Mouse (Mus musculus): Measurements from ENCODE around the gene Ccnt2. TPM values are rescaled to one million over a fixed set of nuclear protein-coding genes. Genes with fewer than 3 reads are reported as not detected.

The Ccnt2 gene
- polyA plus RNA-seq, 1 experiment from 2014 or later: 104 TPM

DNA sequence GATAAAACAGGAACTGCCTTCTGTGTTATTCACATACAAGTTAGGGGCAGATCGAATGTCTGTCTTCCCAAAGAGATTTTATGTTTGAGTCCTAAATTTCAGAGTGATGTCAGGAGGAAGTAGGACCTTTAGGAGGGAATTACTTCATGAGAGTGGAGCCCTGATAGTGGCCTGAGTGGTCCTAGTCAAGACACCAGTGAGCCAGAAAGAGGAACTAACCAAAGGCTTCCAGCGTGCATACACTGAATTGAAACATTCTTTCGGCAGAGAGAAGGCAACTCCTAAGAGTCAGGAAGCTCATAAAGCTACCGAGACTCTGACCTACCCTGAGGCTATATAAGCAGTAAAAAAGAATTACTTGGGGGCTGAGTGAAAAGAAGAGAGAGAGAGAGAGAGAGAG is 62.7 kb downstream of the Ccnt2 start:
- 74% methylated on average over 4 of the region's 4 CpGs for WGBS
- ATAC-seq (ENCODE audit: low FRiP score, low TSS enrichment): no peak
- no peak overlapping the region for H3K9ac ChIP-seq (replicated peaks; ENCODE audit: low read length)
- no peaks in the 10 kb centered on the region for H3K9me3 ChIP-seq (ENCODE audit: control insufficient read depth, low read length)
- H3K27ac ChIP-seq (replicated peaks; ENCODE audit: low read depth, low read length): no peak overlapping the region
- H3K36me3 ChIP-seq (ENCODE audit: control insufficient read depth, insufficient read depth, low read length): no peaks in the 10 kb centered on the region
- H3K4me2 ChIP-seq (ENCODE audit: low read length): no peak overlapping the region
- H3K4me1 ChIP-seq (ENCODE audit: control insufficient read depth, insufficient read depth, low read length): no peaks in the 10 kb centered on the region
- no peak overlapping the region for H3K4me3 ChIP-seq (replicated peaks; ENCODE audit: low read depth, low read length)
- no peaks in the 10 kb centered on the region for H3K27me3 ChIP-seq (ENCODE audit: control insufficient read depth, insufficient read depth, low read length)
- DNase-seq: no peak

- WGBS: 72% methylated on average over 1 of the region's 1 CpGs
Observed at GRCm38 (mm10) chr1:127838602-127839001, 64.6 kb downstream of the Ccnt2 start.

GRCm38 (mm10) chr1:127845472-127845871 is 71.5 kb downstream of the Ccnt2 start:
- H3K4me3 ChIP-seq (replicated peaks; ENCODE audit: low read depth, low read length): no peak overlapping the region
- ATAC-seq (ENCODE audit: low FRiP score, low TSS enrichment): no peak
- WGBS: 83% methylated on average over 5 of the region's 5 CpGs
- DNase-seq: no peak
- H3K4me2 ChIP-seq (ENCODE audit: low read length): no peak overlapping the region
- no peaks in the 10 kb centered on the region for H3K4me1 ChIP-seq (ENCODE audit: control insufficient read depth, insufficient read depth, low read length)
- no peak overlapping the region for H3K9ac ChIP-seq (replicated peaks; ENCODE audit: low read length)
- H3K36me3 ChIP-seq (ENCODE audit: control insufficient read depth, insufficient read depth, low read length): no peaks in the 10 kb centered on the region
- H3K27me3 ChIP-seq (ENCODE audit: control insufficient read depth, insufficient read depth, low read length): no peaks in the 10 kb centered on the region
- no peak overlapping the region for H3K27ac ChIP-seq (replicated peaks; ENCODE audit: low read depth, low read length)
- no peaks in the 10 kb centered on the region for H3K9me3 ChIP-seq (ENCODE audit: control insufficient read depth, low read length)

More at GRCm38 (mm10) chr1:127838602-127839001, 64.6 kb downstream of the Ccnt2 start:
- ATAC-seq (ENCODE audit: low FRiP score, low TSS enrichment): no peak
- H3K4me3 ChIP-seq (replicated peaks; ENCODE audit: low read depth, low read length): no peak overlapping the region
- H3K27me3 ChIP-seq (ENCODE audit: control insufficient read depth, insufficient read depth, low read length): no peaks in the 10 kb centered on the region
- no peaks in the 10 kb centered on the region for H3K4me1 ChIP-seq (ENCODE audit: control insufficient read depth, insufficient read depth, low read length)
- no peaks in the 10 kb centered on the region for H3K9me3 ChIP-seq (ENCODE audit: control insufficient read depth, low read length)
- no peaks in the 10 kb centered on the region for H3K36me3 ChIP-seq (ENCODE audit: control insufficient read depth, insufficient read depth, low read length)
- H3K9ac ChIP-seq (replicated peaks; ENCODE audit: low read length): no peak overlapping the region
- no peak overlapping the region for H3K27ac ChIP-seq (replicated peaks; ENCODE audit: low read depth, low read length)
- H3K4me2 ChIP-seq (ENCODE audit: low read length): no peak overlapping the region
- DNase-seq: no peak

DNA sequence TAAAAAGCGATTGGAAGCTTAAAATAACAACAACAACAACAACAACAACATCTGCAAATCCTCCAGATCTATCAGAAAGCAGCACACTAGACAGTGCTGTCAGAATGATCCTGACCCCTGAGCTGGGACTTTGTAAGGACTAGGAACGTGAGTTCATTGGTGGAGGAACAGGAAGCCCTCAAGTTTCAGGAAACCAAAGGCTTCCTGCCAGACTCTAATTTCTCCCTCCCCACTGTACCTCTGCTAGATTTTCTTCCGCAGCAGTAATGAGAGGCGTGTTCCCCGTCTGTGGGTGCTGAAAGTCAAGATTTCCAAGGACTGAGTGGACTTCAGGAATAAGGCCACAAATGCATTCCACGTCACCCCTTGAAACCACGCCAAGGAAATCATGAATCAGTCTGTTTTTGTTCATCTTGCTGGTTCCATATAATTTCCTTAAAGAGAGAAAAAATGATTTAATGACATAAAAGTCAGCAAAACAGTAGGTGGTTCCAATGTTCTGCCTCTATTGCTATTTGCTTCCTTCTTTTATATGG is 76.2 kb downstream of the Ccnt2 start:
- Histone ChIP-seq H3K9ac (replicated peaks; ENCODE audit: low read length) (no peak overlapping the region), H3K9me3 (ENCODE audit: control insufficient read depth, low read length) (peaks cover 9% of the 10 kb centered on the region), H3K27me3 (ENCODE audit: control insufficient read depth, insufficient read depth, low read length) (no peaks in the 10 kb centered on the region), H3K4me2 (ENCODE audit: low read length) (no peak overlapping the region), H3K27ac (replicated peaks; ENCODE audit: low read depth, low read length) (no peak overlapping the region), H3K36me3 (ENCODE audit: control insufficient read depth, insufficient read depth, low read length) (no peaks in the 10 kb centered on the region), H3K4me3 (replicated peaks; ENCODE audit: low read depth, low read length) (no peak overlapping the region), H3K4me1 (ENCODE audit: control insufficient read depth, insufficient read depth, low read length) (no peaks in the 10 kb centered on the region)
- ATAC-seq (ENCODE audit: low FRiP score, low TSS enrichment): no peak
- DNase-seq: no peak
- 93% methylated on average over 7 of the region's 7 CpGs for WGBS

GRCm38 (mm10) chr1:127854486-127855222 is 80.7 kb downstream of the Ccnt2 start, which contains the start of gene Map3k19:
TSS of gene Map3k19 (minus strand) at chr1:127855031.
- peaks cover 9% of the 10 kb centered on the region for H3K9me3 ChIP-seq (ENCODE audit: control insufficient read depth, low read length)
- H3K4me3 ChIP-seq (replicated peaks; ENCODE audit: low read depth, low read length): no peak within 1 kb of the TSS
- H3K9ac ChIP-seq (replicated peaks; ENCODE audit: low read length): no peak within 1 kb of the TSS
- no peaks in the 10 kb centered on the region for H3K36me3 ChIP-seq (ENCODE audit: control insufficient read depth, insufficient read depth, low read length)
- H3K27ac ChIP-seq (replicated peaks; ENCODE audit: low read depth, low read length): no peak within 1 kb of the TSS
- H3K27me3 ChIP-seq (ENCODE audit: control insufficient read depth, insufficient read depth, low read length): no peaks in the 10 kb centered on the region
- H3K4me2 ChIP-seq (ENCODE audit: low read length): no peak within 1 kb of the TSS
- H3K4me1 ChIP-seq (ENCODE audit: control insufficient read depth, insufficient read depth, low read length): no peaks in the 10 kb centered on the region
- ATAC-seq (ENCODE audit: low FRiP score, low TSS enrichment) (no peak), DNase-seq (peak; percentile 45)
- 64% methylated on average over 14 of the region's 14 CpGs for WGBS

Other genes with a start within 250 kb of the Ccnt2 start
- gene Tmem163, start 94.6 kb upstream of the Ccnt2 start, polyA plus RNA-seq (2014; fragmentation: Nextera tagmentation; extraction: Ambion mirVana): 64.0 and 64.8 TPM in 2 replicates
- gene Acmsd, start 44.8 kb upstream of the Ccnt2 start, polyA plus RNA-seq (2014; fragmentation: Nextera tagmentation; extraction: Ambion mirVana): 0.13 TPM in 2 replicates
- gene Map3k19, start 80.9 kb downstream of the Ccnt2 start, polyA plus RNA-seq (2014; fragmentation: Nextera tagmentation; extraction: Ambion mirVana): 0.43 and 0.47 TPM in 2 replicates
- 20.1 and 25.8 TPM in 2 replicates for gene Rab3gap1, start 94.6 kb downstream of the Ccnt2 start, polyA plus RNA-seq (2014; fragmentation: Nextera tagmentation; extraction: Ambion mirVana)

All from midbrain, embryonic 14.5 days (tissue).